Mouse (Mus musculus) midbrain, embryonic 11.5 days (tissue): Measurements from ENCODE around the gene Ets2. TPM values are rescaled to one million over a fixed set of nuclear protein-coding genes. Genes with fewer than 3 reads are reported as not detected.

Experiments
- ATAC-seq: fragments of 200-750 bp; cut with Nextera tagmentation; 2 replicates; pipeline ENCODE4 v1.8.0; 2017; ENCODE audit warnings: moderate TSS enrichment, moderate library complexity; ENCODE audit not compliant: low FRiP score
- DNase-seq: peaks from one replicate; pipeline ENCODE4 v3.0.0; 2015; ENCODE audit warnings: low spot score; ENCODE audit errors: missing footprints
- H3K27ac ChIP-seq: fragments of 300-500 bp; sonication (generic); 2 replicates; pipeline ENCODE4 v1.5.1; 2014; ENCODE audit warnings: low read depth, low read length
- H3K27me3 ChIP-seq: fragments of 300-500 bp; sonication (generic); 2 replicates; pipeline ENCODE4 v1.6.1; 2014; ENCODE audit warnings: mild to moderate bottlenecking, low read length, moderate library complexity, mixed read lengths; ENCODE audit not compliant: control insufficient read depth, insufficient read depth
- H3K36me3 ChIP-seq: fragments of 300-500 bp; sonication (generic); 2 replicates; pipeline ENCODE4 v1.6.1; 2014; ENCODE audit warnings: mild to moderate bottlenecking, low read length, moderate library complexity, mixed read lengths; ENCODE audit not compliant: control insufficient read depth, insufficient read depth
- H3K4me1 ChIP-seq: fragments of 300-500 bp; sonication (generic); 2 replicates; pipeline ENCODE4 v1.6.1; 2014; ENCODE audit warnings: low read length; ENCODE audit not compliant: control insufficient read depth, insufficient read depth
- H3K4me2 ChIP-seq: fragments of 300-500 bp; sonication (generic); 2 replicates; pipeline ENCODE4 v1.6.1; 2014; ENCODE audit warnings: mild to moderate bottlenecking, moderate library complexity
- H3K4me3 ChIP-seq: fragments of 300-500 bp; sonication (generic); 2 replicates; pipeline ENCODE4 v1.5.1; 2014; ENCODE audit warnings: low read depth, low read length
- H3K9ac ChIP-seq: fragments of 300-500 bp; sonication (generic); 2 replicates; pipeline ENCODE4 v1.6.1; 2014; ENCODE audit warnings: low read length
- H3K9me3 ChIP-seq: fragments of 300-500 bp; sonication (generic); 2 replicates; pipeline ENCODE4 v1.6.1; 2016; ENCODE audit warnings: low read length; ENCODE audit not compliant: control insufficient read depth
- WGBS: fragments of 180-500 bp; shearing (Covaris S2); extraction: QIAGEN DNeasy Blood & Tissue Kit; methylation state at CpG from one replicate; pipeline ENCODE4 v1.1.7; 2014; 5-methylcytosine and 5-hydroxymethylcytosine counted together
- polyA plus RNA-seq: library from polyadenylated mRNA; unstranded; fragments of >200 nt; fragmentation: Nextera tagmentation; extraction: Ambion mirVana; gene quantifications from 2 replicates; pipeline ENCODE4 v1.2.1, GENCODE M21; 2014

The Ets2 gene
- polyA plus RNA-seq, 1 experiment from 2014 or later, result 13.7 TPM

GRCm38 (mm10) chr16:95720532-95720931, 18.7 kb downstream of the Ets2 start:
- Histone ChIP-seq H3K27me3 (no peaks in the 10 kb centered on the region), H3K9me3 (no peaks in the 10 kb centered on the region), H3K4me3 (no peak overlapping the region), H3K36me3 (peaks cover 15% of the 10 kb centered on the region; the same call in 1 of the 2 replicates), H3K9ac (no peak overlapping the region), H3K4me2 (no peak overlapping the region), H3K4me1 (no peaks in the 10 kb centered on the region), H3K27ac (no peak overlapping the region)
- DNase-seq (no peak), ATAC-seq (no peak)
- 91% methylated on average over 8 of the region's 8 CpGs for WGBS

- Histone ChIP-seq H3K36me3 (peaks cover 6% of the 10 kb centered on the region; the same call in 1 of the 2 replicates), H3K9me3 (no peaks in the 10 kb centered on the region), H3K4me2 (no peak overlapping the region), H3K9ac (no peak overlapping the region), H3K27ac (no peak overlapping the region), H3K4me3 (no peak overlapping the region), H3K4me1 (no peaks in the 10 kb centered on the region), H3K27me3 (no peaks in the 10 kb centered on the region)
- ATAC-seq, result no peak
- DNase-seq, result no peak
- 92% methylated on average over 2 of the region's 2 CpGs for WGBS
Observed at GRCm38 (mm10) chr16:95724251-95724650, 22.4 kb downstream of the Ets2 start.

GRCm38 (mm10) chr16:95724776-95725175, 22.9 kb downstream of the Ets2 start:
- H3K27me3 ChIP-seq, result no peaks in the 10 kb centered on the region
- DNase-seq (no peak), ATAC-seq (no peak)
- no peaks in the 10 kb centered on the region for H3K4me1 ChIP-seq
- WGBS, result 85% methylated on average over 5 of the region's 5 CpGs
- H3K9ac ChIP-seq, result no peak overlapping the region
- H3K27ac ChIP-seq, result no peak overlapping the region
- H3K4me3 ChIP-seq, result no peak overlapping the region
- peaks cover 4% of the 10 kb centered on the region; the same call in 1 of the 2 replicates for H3K36me3 ChIP-seq
- no peak overlapping the region for H3K4me2 ChIP-seq
- H3K9me3 ChIP-seq, result no peaks in the 10 kb centered on the region

- Histone ChIP-seq H3K9ac (no peak overlapping the region), H3K4me3 (no peak overlapping the region), H3K4me1 (no peaks in the 10 kb centered on the region), H3K9me3 (no peaks in the 10 kb centered on the region), H3K36me3 (no peaks in the 10 kb centered on the region), H3K4me2 (no peak overlapping the region), H3K27ac (no peak overlapping the region), H3K27me3 (no peaks in the 10 kb centered on the region)
- ATAC-seq (no peak), DNase-seq (no peak)
- 93% methylated on average over 4 of the region's 4 CpGs for WGBS
Observed at GRCm38 (mm10) chr16:95726802-95727201, 24.9 kb downstream of the Ets2 start.

- H3K36me3 ChIP-seq, result no peaks in the 10 kb centered on the region
- H3K4me1 ChIP-seq, result no peaks in the 10 kb centered on the region
- H3K4me2 ChIP-seq, result no peak overlapping the region
- 81% methylated on average over 10 of the region's 10 CpGs for WGBS
- H3K9me3 ChIP-seq, result no peaks in the 10 kb centered on the region
- H3K9ac ChIP-seq, result no peak overlapping the region
- no peak overlapping the region for H3K4me3 ChIP-seq
- no peak for DNase-seq
- ATAC-seq, result no peak
- no peak overlapping the region for H3K27ac ChIP-seq
- H3K27me3 ChIP-seq, result no peaks in the 10 kb centered on the region
Observed at GRCm38 (mm10) chr16:95728453-95729435, 26.9 kb downstream of the Ets2 start.

GRCm38 (mm10) chr16:95729775-95730174, 27.9 kb downstream of the Ets2 start:
- Histone ChIP-seq H3K27me3 (no peaks in the 10 kb centered on the region), H3K36me3 (no peaks in the 10 kb centered on the region), H3K9ac (no peak overlapping the region), H3K4me2 (no peak overlapping the region), H3K4me3 (no peak overlapping the region), H3K9me3 (no peaks in the 10 kb centered on the region), H3K27ac (no peak overlapping the region), H3K4me1 (no peaks in the 10 kb centered on the region)
- no peak for ATAC-seq
- 75% methylated on average over 6 of the region's 6 CpGs for WGBS
- no peak for DNase-seq

GRCm38 (mm10) chr16:95734785-95735184, 32.9 kb downstream of the Ets2 start:
- ATAC-seq (no peak), DNase-seq (no peak)
- Histone ChIP-seq H3K4me3 (no peak overlapping the region), H3K9ac (no peak overlapping the region), H3K27ac (no peak overlapping the region), H3K36me3 (no peaks in the 10 kb centered on the region), H3K27me3 (no peaks in the 10 kb centered on the region), H3K4me2 (no peak overlapping the region), H3K4me1 (no peaks in the 10 kb centered on the region), H3K9me3 (no peaks in the 10 kb centered on the region)
- 59% methylated on average over 2 of the region's 2 CpGs for WGBS

- no peak overlapping the region for H3K9ac ChIP-seq
- no peaks in the 10 kb centered on the region for H3K4me1 ChIP-seq
- DNase-seq (no peak), ATAC-seq (no peak)
- no peak overlapping the region for H3K4me3 ChIP-seq
- no peaks in the 10 kb centered on the region for H3K27me3 ChIP-seq
- H3K36me3 ChIP-seq, result no peaks in the 10 kb centered on the region
- H3K9me3 ChIP-seq, result no peaks in the 10 kb centered on the region
- H3K4me2 ChIP-seq, result no peak overlapping the region
- H3K27ac ChIP-seq, result no peak overlapping the region
Observed at GRCm38 (mm10) chr16:95736059-95736458, 34.2 kb downstream of the Ets2 start.

GRCm38 (mm10) chr16:95736470-95736869, 34.6 kb downstream of the Ets2 start:
- no peak for ATAC-seq
- no peaks in the 10 kb centered on the region for H3K4me1 ChIP-seq
- H3K27me3 ChIP-seq, result no peaks in the 10 kb centered on the region
- WGBS, result 87% methylated on average over 6 of the region's 6 CpGs
- no peaks in the 10 kb centered on the region for H3K9me3 ChIP-seq
- H3K27ac ChIP-seq, result no peak overlapping the region
- no peak overlapping the region for H3K4me3 ChIP-seq
- H3K4me2 ChIP-seq, result no peak overlapping the region
- H3K36me3 ChIP-seq, result no peaks in the 10 kb centered on the region
- H3K9ac ChIP-seq, result no peak overlapping the region
- DNase-seq, result no peak
